ENCODE assay signal across 19 mouse cellular contexts in genomic region chr7:96734315-96735058, GRCm38 (mm10).
A peak's percentile ranks its signal among the peaks of the same experiment; 100 is the strongest.
DNase-seq lines count a peak whose midpoint lies in the region; ATAC-seq and TF ChIP-seq lines count a peak whose summit lies in the region.
"Had no signal": no experiment of that assay in that cellular context is flagged by ENCODE, and none has a peak within 500 bp of the region (broad histone marks: within the 10 kb centered on the region; RNA-seq: fewer than 3 reads in every experiment).

No protein-coding gene starts in this region.

- H3K4me1 ChIP-seq in spleen, adult 2 months (ENCODE audit: control insufficient read depth, insufficient read depth, insufficient read length) = peaks cover 15% of the 10 kb centered on the region
- H3K4me1 ChIP-seq in embryonic facial prominence, embryonic 11.5 days (ENCODE audit: control insufficient read depth, insufficient read depth, low read length) = no peaks in the 10 kb centered on the region
- H3K4me1 ChIP-seq in limb, embryonic 11.5 days (ENCODE audit: control insufficient read depth, insufficient read depth, low read length) = peaks cover 17% of the 10 kb centered on the region
- H3K4me1 ChIP-seq in hindbrain, embryonic 11.5 days (replicated peaks; ENCODE audit: control insufficient read depth, insufficient read depth, low read length) = no peaks in the 10 kb centered on the region
- peaks cover 1% of the 10 kb centered on the region; the same call in 1 of the 2 replicates for H3K4me1 ChIP-seq in hindbrain, embryonic 13.5 days (replicated peaks)
- H3K4me1 ChIP-seq: hindbrain, embryonic 15.5 days had no signal

- TF ChIP-seq POLR2A in spleen, adult 2 months (IDR thresholded peaks at IDR 0.05; ENCODE audit: low read depth, low read length) = no peak

- H3K27me3 ChIP-seq in spleen, adult 2 months (ENCODE audit: control insufficient read depth, insufficient read depth, low read length) = no peaks in the 10 kb centered on the region
- H3K27me3 ChIP-seq in embryonic facial prominence, embryonic 11.5 days (ENCODE audit: control insufficient read depth, insufficient read depth, low read length) = no peaks in the 10 kb centered on the region
- no peaks in the 10 kb centered on the region for H3K27me3 ChIP-seq in limb, embryonic 11.5 days (ENCODE audit: control insufficient read depth, insufficient read depth, low read length)
- H3K27me3 ChIP-seq in hindbrain, embryonic 11.5 days (ENCODE audit: control insufficient read depth, insufficient read depth, low read length) = no peaks in the 10 kb centered on the region
- H3K27me3 ChIP-seq in hindbrain, embryonic 13.5 days = peaks cover 6% of the 10 kb centered on the region; the same call in 1 of the 2 replicates
- H3K27me3 ChIP-seq: hindbrain, embryonic 15.5 days; neural tube, embryonic 15.5 days had no signal

- no peak overlapping the region for H3K4me2 ChIP-seq in embryonic facial prominence, embryonic 11.5 days (ENCODE audit: low read depth, low read length)
- no peak overlapping the region for H3K4me2 ChIP-seq in limb, embryonic 11.5 days (ENCODE audit: low read depth, severe bottlenecking)
- no peak overlapping the region for H3K4me2 ChIP-seq in hindbrain, embryonic 11.5 days (replicated peaks; ENCODE audit: low read depth, low read length)
- no peak overlapping the region for H3K4me2 ChIP-seq in hindbrain, embryonic 13.5 days
- H3K4me2 ChIP-seq: hindbrain, embryonic 15.5 days; midbrain, embryonic 12.5 days; neural tube, embryonic 15.5 days had no signal

- H3K9ac ChIP-seq in embryonic facial prominence, embryonic 11.5 days (replicated peaks; ENCODE audit: low read length) = no peak overlapping the region
- H3K9ac ChIP-seq in limb, embryonic 11.5 days (ENCODE audit: low read length) = no peak overlapping the region
- no peak overlapping the region for H3K9ac ChIP-seq in hindbrain, embryonic 11.5 days (ENCODE audit: low read depth, low read length)
- no peak overlapping the region for H3K9ac ChIP-seq in hindbrain, embryonic 13.5 days
- H3K9ac ChIP-seq: hindbrain, embryonic 15.5 days; midbrain, embryonic 12.5 days; neural tube, embryonic 15.5 days had no signal

- ATAC-seq in embryonic facial prominence, embryonic 11.5 days (replicated peaks; ENCODE audit: insufficient number of reproducible peaks, low FRiP score, low TSS enrichment, low read depth) = no peak
- ATAC-seq in limb, embryonic 11.5 days (ENCODE audit: insufficient number of reproducible peaks, low FRiP score, low TSS enrichment, low read depth) = peak; percentile 56; the same call in 1 of the 2 replicates
- ATAC-seq in neutrophil, adult 5-6 weeks (ENCODE audit: extremely low read depth, insufficient number of reproducible peaks, low FRiP score, poor library complexity, severe bottlenecking) = peak; percentile 71
- ATAC-seq in hindbrain, embryonic 11.5 days (ENCODE audit: low FRiP score) = no peak
- ATAC-seq in hindbrain, embryonic 13.5 days (ENCODE audit: low FRiP score) = no peak
- ATAC-seq: activated CD4-positive, CD25-positive, alpha-beta regulatory T cell, adult 4 months; forebrain, embryonic 16.5 days; intestine, embryonic 16.5 days had no signal

- no peak overlapping the region for H3K27ac ChIP-seq in spleen, adult 2 months (ENCODE audit: insufficient read depth, low read length)
- peak overlapping the region; percentile 10; the same call in 1 of the 2 replicates for H3K27ac ChIP-seq in embryonic facial prominence, embryonic 11.5 days (replicated peaks; ENCODE audit: low read depth, low read length)
- H3K27ac ChIP-seq in limb, embryonic 11.5 days (replicated peaks; ENCODE audit: low read depth, low read length) = peak overlapping the region; percentile 0; the same call in 1 of the 2 replicates
- H3K27ac ChIP-seq in hindbrain, embryonic 11.5 days (ENCODE audit: low read depth, low read length) = no peak overlapping the region
- no peak overlapping the region for H3K27ac ChIP-seq in hindbrain, embryonic 13.5 days
- H3K27ac ChIP-seq: hindbrain, embryonic 15.5 days; midbrain, embryonic 12.5 days; neural tube, embryonic 15.5 days had no signal

- peak; percentile 28 to 44 for DNase-seq in spleen, adult 2 months (ENCODE audit: low read depth in 1 of 2, low spot score in 2 of 2)
- no peak for DNase-seq in spleen, postnatal 4 days (ENCODE audit: low spot score in 2 of 2)
- DNase-seq in embryonic facial prominence, embryonic 11.5 days (ENCODE audit: low spot score) = peak; percentile 47
- DNase-seq in limb, embryonic 11.5 days (ENCODE audit: low spot score) = no peak
- DNase-seq in heart, postnatal 25 days (ENCODE audit: low spot score) = no peak
- no peak for DNase-seq in hindbrain, embryonic 11.5 days (ENCODE audit: low spot score)
- DNase-seq: adrenal gland, postnatal 14 days; cerebellum, adult 18-20 months; heart, adult 18-20 months; lung, adult 18-20 months; lung, postnatal 36 days had no signal

- intact Hi-C loops in heart, postnatal 25 days (cut with DNase I) = no loop called here

- TF ChIP-seq CTCF in spleen, adult 2 months (IDR thresholded peaks at IDR 0.05; ENCODE audit: extremely low read depth, insufficient read depth, insufficient read length, insufficient replicate concordance) = no peak

- no peaks in the 10 kb centered on the region for H3K36me3 ChIP-seq in spleen, adult 2 months (ENCODE audit: control insufficient read depth, insufficient read depth, low read length)
- no peaks in the 10 kb centered on the region for H3K36me3 ChIP-seq in embryonic facial prominence, embryonic 11.5 days (replicated peaks; ENCODE audit: control insufficient read depth, insufficient read depth, low read depth, low read length)
- no peaks in the 10 kb centered on the region; the same call in 1 of the 2 replicates for H3K36me3 ChIP-seq in limb, embryonic 11.5 days (ENCODE audit: control insufficient read depth, insufficient read depth, low read length)
- H3K36me3 ChIP-seq in hindbrain, embryonic 11.5 days (ENCODE audit: control insufficient read depth, insufficient read depth, low read length) = no peaks in the 10 kb centered on the region
- no peaks in the 10 kb centered on the region; the same call in none of the 2 replicates for H3K36me3 ChIP-seq in hindbrain, embryonic 13.5 days

- no peak overlapping the region for H3K4me3 ChIP-seq in spleen, adult 2 months (ENCODE audit: extremely low read depth, insufficient read depth, insufficient read length)
- no peak overlapping the region for H3K4me3 ChIP-seq in embryonic facial prominence, embryonic 11.5 days (ENCODE audit: low read depth, low read length)
- H3K4me3 ChIP-seq in limb, embryonic 11.5 days (ENCODE audit: low read depth, low read length) = no peak overlapping the region
- no peak overlapping the region for H3K4me3 ChIP-seq in hindbrain, embryonic 11.5 days (ENCODE audit: low read depth, low read length)
- no peak overlapping the region for H3K4me3 ChIP-seq in hindbrain, embryonic 13.5 days
- H3K4me3 ChIP-seq: hindbrain, embryonic 15.5 days; midbrain, embryonic 12.5 days; neural tube, embryonic 15.5 days had no signal

- 15% methylated on average over 7 of the region's 7 CpGs for WGBS in spleen, adult 2 months
- WGBS in embryonic facial prominence, embryonic 11.5 days = 57% methylated on average over 7 of the region's 7 CpGs
- WGBS in limb, embryonic 11.5 days = 33% methylated on average over 7 of the region's 7 CpGs
- WGBS in hindbrain, embryonic 11.5 days = 86% methylated on average over 7 of the region's 7 CpGs
- 87% methylated on average over 7 of the region's 7 CpGs for WGBS in hindbrain, embryonic 13.5 days

- no peaks in the 10 kb centered on the region for H3K9me3 ChIP-seq in embryonic facial prominence, embryonic 11.5 days (replicated peaks; ENCODE audit: control insufficient read depth, low read length)
- H3K9me3 ChIP-seq in limb, embryonic 11.5 days (ENCODE audit: control insufficient read depth, low read length) = no peaks in the 10 kb centered on the region
- H3K9me3 ChIP-seq in hindbrain, embryonic 11.5 days (ENCODE audit: control insufficient read depth, low read length) = no peaks in the 10 kb centered on the region
- H3K9me3 ChIP-seq in hindbrain, embryonic 13.5 days = no peaks in the 10 kb centered on the region
- H3K9me3 ChIP-seq: hindbrain, embryonic 15.5 days; midbrain, embryonic 12.5 days; neural tube, embryonic 15.5 days had no signal

Comparison
In these comparisons a context has a peak if more than half of its experiments do, and no peak if none do; other contexts are left out.
1. DNase-seq: peak in spleen, adult 2 months (2 of 2) and embryonic facial prominence, embryonic 11.5 days (single experiment); none in spleen, postnatal 4 days (0 of 2), limb, embryonic 11.5 days (single experiment), heart, postnatal 25 days (single experiment) and hindbrain, embryonic 11.5 days (single experiment).
2. H3K27ac ChIP-seq: peak in embryonic facial prominence, embryonic 11.5 days (single experiment) and limb, embryonic 11.5 days (single experiment); none in spleen, adult 2 months (single experiment), hindbrain, embryonic 11.5 days (single experiment) and hindbrain, embryonic 13.5 days (single experiment).
3. ATAC-seq: peak in limb, embryonic 11.5 days (single experiment) and neutrophil, adult 5-6 weeks (single experiment); none in embryonic facial prominence, embryonic 11.5 days (single experiment), hindbrain, embryonic 11.5 days (single experiment) and hindbrain, embryonic 13.5 days (single experiment).